Mouse (Mus musculus): Measurements from ENCODE around the gene Rgs8.

Rgs8 gene

GRCm38 (mm10) chr1:153673900-153674299 lies 21.1 kb downstream of the Rgs8 start:
- DNase-seq (ENCODE audit: low spot score in 2 of 2), result no peak

- DNase-seq (ENCODE audit: low spot score in 2 of 2), result no peak
Measured at GRCm38 (mm10) chr1:153675591-153675990, 22.8 kb downstream of the Rgs8 start.

- DNase-seq (ENCODE audit: low spot score in 2 of 2), result no peak
Measured at GRCm38 (mm10) chr1:153677635-153678034, 24.8 kb downstream of the Rgs8 start.

GRCm38 (mm10) chr1:153679147-153679546 lies 26.3 kb downstream of the Rgs8 start:
- peak in 1 of 2 experiments; percentile 82 for DNase-seq (ENCODE audit: low spot score in 2 of 2)

GRCm38 (mm10) chr1:153679653-153680052 lies 26.8 kb downstream of the Rgs8 start:
- DNase-seq (ENCODE audit: low spot score in 2 of 2), result no peak

GRCm38 (mm10) chr1:153680363-153680762 lies 27.5 kb downstream of the Rgs8 start:
- no peak for DNase-seq (ENCODE audit: low spot score in 2 of 2)

- no peak for DNase-seq (ENCODE audit: low spot score in 2 of 2)
Measured at GRCm38 (mm10) chr1:153681036-153681435, 28.2 kb downstream of the Rgs8 start.

- DNase-seq (ENCODE audit: low spot score in 2 of 2), result no peak
Measured at GRCm38 (mm10) chr1:153683190-153683589, 30.4 kb downstream of the Rgs8 start.

- DNase-seq (ENCODE audit: low spot score in 2 of 2), result no peak
Measured at GRCm38 (mm10) chr1:153685630-153686029, 32.8 kb downstream of the Rgs8 start.

- no peak for DNase-seq (ENCODE audit: low spot score in 2 of 2)
Measured at GRCm38 (mm10) chr1:153692526-153692925, 39.7 kb downstream of the Rgs8 start.

- no peak for DNase-seq (ENCODE audit: low spot score in 2 of 2)
Measured at GRCm38 (mm10) chr1:153694372-153695120, 41.7 kb downstream of the Rgs8 start.

GRCm38 (mm10) chr1:153695398-153695797 lies 42.6 kb downstream of the Rgs8 start:
- no peak for DNase-seq (ENCODE audit: low spot score in 2 of 2)

- no peak for DNase-seq (ENCODE audit: low spot score in 2 of 2)
Measured at GRCm38 (mm10) chr1:153696093-153696492, 43.3 kb downstream of the Rgs8 start.

- no peak for DNase-seq (ENCODE audit: low spot score in 2 of 2)
Measured at GRCm38 (mm10) chr1:153696541-153696940, 43.7 kb downstream of the Rgs8 start.

- DNase-seq (ENCODE audit: low spot score in 2 of 2), result no peak
Measured at GRCm38 (mm10) chr1:153697581-153698251, 44.9 kb downstream of the Rgs8 start.

- DNase-seq (ENCODE audit: low spot score in 2 of 2), result no peak
Measured at GRCm38 (mm10) chr1:153698311-153699084, 45.7 kb downstream of the Rgs8 start.

- DNase-seq (ENCODE audit: low spot score in 2 of 2), result no peak
Measured at GRCm38 (mm10) chr1:153700448-153701063, 47.7 kb downstream of the Rgs8 start.

- DNase-seq (ENCODE audit: low spot score in 2 of 2), result no peak
Measured at GRCm38 (mm10) chr1:153701461-153701860, 48.6 kb downstream of the Rgs8 start.

GRCm38 (mm10) chr1:153702166-153702852 lies 49.5 kb downstream of the Rgs8 start:
- DNase-seq (ENCODE audit: low spot score in 2 of 2), result no peak

- no peak for DNase-seq (ENCODE audit: low spot score in 2 of 2)
Measured at GRCm38 (mm10) chr1:153702853-153703410, 50.1 kb downstream of the Rgs8 start.

- DNase-seq (ENCODE audit: low spot score in 2 of 2), result peak in 1 of 2 experiments; percentile 55
Measured at GRCm38 (mm10) chr1:153703445-153703991, 50.7 kb downstream of the Rgs8 start.
